Mouse (Mus musculus) frontal cortex, postnatal 36 days (tissue): ENCODE measurements around the gene Bik.

ENCODE experiments used
- DNase-seq, 2 experiments: peaks; one replicate each; pipeline ENCODE4 v3.0.0; 2022; ENCODE audit warnings: low spot score in 2 of 2

Gene Bik

DNA sequence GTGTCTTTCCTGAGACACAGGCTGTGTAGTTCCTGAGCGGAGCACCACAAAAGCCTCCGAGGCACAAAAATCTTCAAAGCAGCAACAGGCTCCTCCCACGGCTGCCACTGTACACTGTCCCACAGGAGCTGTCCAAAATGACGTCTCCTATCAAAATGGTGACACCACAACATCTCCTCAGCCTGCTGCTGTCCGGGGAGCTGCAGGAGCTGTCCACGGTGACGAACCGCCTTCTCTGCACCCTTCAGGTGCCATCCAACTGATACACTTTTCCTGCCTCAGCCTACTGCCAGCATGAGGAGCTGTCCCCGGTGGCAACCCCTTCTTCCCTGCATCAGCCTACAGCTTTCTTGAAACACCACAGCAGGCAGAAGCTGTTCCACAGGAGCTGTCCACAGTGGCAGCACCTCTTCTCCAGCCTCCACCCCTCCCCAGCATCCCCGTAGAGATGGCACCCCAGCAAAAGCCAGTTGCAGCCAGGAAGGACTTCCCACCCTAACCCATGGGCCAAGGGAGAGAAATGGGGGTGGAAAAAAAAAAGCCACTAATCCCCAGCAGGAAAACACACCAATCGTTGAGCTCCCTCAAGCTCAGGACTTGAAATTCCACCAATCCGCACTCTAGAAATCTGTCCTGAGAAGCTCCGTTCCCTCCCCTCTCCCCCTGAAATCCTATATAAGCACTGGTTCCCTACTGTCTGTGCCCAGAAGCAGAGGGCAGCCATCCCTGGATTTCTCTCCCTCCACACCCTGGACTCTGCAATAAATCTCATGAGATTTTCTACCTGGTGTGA lies 14.0 kb upstream of the Bik start:
- DNase-seq: no peak

- peak in 1 of 2 experiments; percentile 26 for DNase-seq
Observed at GRCm38 (mm10) chr15:83515018-83515417, 11.6 kb upstream of the Bik start.

- peak; percentile 42 to 58 for DNase-seq
Observed at GRCm38 (mm10) chr15:83518215-83519048, 8.2 kb upstream of the Bik start.

DNA sequence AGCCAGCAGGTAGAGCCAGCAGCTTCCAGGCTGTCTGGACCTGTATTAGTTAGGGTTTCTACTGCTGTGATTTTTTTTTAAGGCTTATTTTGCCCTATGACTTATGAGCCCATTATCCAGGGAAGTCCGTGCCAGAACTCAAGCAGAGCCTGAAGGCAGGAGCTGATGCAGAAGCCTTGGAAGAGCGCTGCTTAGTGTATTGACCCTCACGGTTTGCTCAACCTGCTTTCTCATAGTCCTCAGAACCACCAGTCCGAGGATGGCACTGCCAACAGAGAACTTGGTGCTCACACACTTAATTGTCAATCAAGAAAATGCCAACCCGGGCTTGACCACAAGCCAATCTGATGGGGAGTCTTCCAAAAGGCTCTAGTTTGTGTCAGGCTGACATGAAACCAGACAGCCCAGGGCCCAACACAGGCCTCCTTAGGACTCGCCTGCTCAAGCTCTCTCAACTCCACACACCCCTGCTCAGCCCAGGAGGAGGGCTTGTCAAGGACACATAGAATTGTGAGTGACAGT lies 5.7 kb upstream of the Bik start:
- no peak for DNase-seq

- DNase-seq: no peak
Observed at GRCm38 (mm10) chr15:83523196-83523595, 3.5 kb upstream of the Bik start.

DNA sequence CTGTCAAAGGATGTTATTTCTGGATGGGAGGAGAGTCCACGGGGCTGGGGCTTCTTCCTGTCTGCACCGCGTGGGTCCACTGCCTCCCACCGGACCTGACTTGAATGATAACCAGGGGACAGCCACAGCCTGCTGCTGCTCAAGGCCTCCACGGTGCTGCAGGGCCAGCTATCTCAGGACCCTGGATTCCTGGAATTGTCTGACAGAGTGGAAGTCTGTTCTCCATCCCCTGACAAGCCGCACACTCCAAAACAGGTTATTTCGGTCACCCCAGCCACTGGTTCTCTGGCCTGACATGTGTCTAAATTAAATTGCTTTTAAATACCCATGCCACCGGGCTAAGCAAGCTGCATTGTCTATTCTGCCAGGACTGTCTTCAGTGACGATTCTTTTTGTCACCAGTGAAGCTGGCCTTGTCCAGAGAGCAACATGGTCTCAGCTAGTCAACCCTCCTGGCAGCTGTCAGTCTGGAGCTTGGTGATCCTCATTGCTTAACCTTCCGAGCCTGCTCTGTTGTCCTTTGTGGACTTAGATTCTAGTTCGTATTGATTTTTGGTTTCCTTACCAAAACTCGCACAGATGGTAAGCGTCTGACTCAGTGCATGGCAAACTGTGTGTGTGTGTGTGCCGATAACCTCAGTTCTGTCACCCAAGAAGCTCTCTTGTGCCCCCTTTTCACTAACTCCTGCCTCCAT lies 2.9 kb upstream of the Bik start:
- DNase-seq: no peak

DNA sequence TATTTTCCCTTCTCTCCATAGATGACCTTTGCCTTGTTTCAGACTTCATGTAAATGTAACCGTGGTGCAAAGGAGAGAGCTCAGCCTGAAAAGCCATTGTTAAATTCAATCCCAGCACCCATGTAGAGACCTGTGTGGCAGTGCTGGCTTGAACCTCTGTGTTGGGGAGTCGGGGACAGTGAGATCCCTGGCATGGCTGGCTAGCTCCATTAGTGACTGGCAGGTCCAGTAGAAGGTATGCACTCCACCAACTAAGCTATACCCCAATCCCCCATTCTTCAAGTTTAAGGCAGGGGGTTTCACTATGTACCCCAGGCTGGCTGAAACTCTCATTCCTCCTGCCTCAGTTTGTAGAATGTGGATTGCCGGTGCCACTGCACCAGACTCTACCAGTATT lies 2.3 kb upstream of the Bik start:
- no peak for DNase-seq

GRCm38 (mm10) chr15:83527092-83527437 lies 403 bp downstream of the Bik start:
- no peak for DNase-seq

DNA sequence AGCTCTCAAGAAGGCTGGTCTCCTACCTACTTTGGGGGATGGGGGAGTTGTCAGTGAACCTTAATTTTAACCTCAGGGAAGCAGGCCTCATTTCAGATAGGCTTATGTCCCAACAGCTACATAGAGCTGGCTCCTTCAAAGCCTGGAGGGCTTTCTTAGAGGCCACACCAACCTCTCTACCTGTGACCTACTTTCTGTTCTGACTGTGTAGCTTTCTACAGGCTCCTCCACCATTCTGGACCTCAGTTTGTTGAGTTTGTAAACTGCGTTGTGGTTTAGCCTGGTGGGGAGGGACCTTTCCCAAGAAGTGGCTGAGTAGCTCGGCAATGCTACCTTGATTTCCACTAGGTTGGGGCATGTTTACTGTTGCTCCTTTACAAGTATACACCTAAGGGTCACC lies 1.1 kb downstream of the Bik start:
- DNase-seq: no peak

GRCm38 (mm10) chr15:83528892-83529291 lies 2.2 kb downstream of the Bik start:
- DNase-seq: no peak

DNA sequence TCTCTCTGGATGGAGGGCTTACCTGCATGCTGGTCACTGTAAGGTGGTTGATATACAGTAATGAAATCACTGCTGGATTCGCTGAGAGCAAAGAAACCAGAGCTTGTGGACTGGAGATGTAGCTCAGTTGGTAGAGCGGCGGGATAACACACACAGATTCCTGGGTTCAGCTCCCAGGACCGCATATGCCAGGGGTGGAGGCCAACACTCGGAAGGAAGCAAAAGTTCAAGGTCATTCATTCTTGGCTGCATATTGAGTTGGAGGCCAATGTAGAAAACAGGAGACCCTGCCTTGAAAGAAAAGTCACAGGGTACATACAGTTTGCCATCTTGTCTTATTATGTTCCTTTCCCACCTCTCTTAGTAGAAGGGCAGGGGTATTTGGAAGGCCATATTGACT lies 3.1 kb downstream of the Bik start:
- no peak for DNase-seq

DNA sequence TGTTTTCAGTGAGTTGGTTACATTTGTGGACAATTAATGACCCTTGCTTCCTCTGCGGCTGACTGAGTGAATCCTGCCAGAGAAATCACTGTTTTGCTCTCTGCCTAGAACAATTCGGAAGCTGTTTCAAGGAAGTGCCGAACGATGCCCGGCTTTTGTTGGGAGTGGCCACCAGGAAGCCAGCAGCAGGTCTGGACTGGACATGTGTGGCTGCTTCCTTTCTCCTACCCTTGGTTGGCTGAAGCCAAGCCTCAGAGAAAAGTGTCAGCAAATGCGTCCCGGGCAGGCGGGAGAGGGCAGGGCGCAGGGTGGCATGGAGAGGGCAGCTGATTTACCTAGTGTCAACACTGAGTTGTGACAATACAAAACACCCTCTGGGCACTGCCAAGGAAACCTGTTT lies 3.6 kb downstream of the Bik start:
- no peak for DNase-seq

- DNase-seq: no peak
Observed at GRCm38 (mm10) chr15:83530688-83531087, 4.0 kb downstream of the Bik start.

GRCm38 (mm10) chr15:83531961-83532469 lies 5.4 kb downstream of the Bik start:
- DNase-seq: no peak

- DNase-seq: no peak
Observed at GRCm38 (mm10) chr15:83532606-83533005, 5.9 kb downstream of the Bik start.

DNA sequence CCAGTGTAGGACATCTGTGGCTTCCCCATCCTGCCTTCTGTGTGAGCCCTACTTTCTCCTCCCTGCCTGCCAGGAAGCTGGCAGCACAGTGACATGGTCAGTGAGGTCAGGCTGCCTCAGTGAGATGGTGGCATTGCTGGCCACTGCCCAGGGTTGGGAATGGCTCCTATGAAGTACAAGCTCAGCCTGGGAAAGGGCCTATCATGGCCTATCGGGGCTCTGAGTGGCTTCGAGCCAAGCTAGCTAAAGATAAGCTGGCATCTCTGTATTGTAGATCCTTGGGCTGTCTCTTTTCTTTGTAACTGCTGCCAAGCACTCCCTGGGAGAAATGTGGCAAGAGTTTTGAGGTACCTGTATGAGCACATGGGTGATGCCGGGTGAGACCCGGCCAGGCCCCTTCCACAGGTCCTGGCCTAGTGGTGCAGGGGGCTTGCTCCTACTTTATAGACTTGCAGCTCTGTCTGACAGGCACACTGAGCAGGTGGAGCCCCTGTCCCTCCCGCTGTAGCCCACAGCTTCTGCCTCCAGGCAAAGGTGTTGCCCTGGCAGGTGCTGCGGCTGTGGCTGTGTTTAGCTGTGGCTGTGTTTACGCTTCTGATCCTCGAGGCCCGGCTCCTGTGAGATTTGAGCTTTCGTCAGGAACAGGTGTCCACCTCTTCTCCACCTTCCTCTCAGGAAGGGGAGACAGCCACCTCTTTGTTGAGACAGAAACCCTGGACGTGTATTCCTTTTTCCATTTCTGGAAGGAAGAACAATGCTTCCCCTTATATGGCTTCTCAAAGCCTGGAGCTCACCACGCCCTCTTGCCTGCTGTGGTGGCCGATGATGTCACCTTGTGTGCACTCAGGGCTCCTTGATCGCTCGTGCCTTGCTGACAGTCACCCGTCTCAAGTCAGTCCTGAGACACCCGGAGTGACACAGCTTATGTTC lies 8.6 kb downstream of the Bik start:
- DNase-seq: no peak

- no peak for DNase-seq
Observed at GRCm38 (mm10) chr15:83535890-83536231, 9.2 kb downstream of the Bik start.

- no peak for DNase-seq
Observed at GRCm38 (mm10) chr15:83538855-83539254, 12.2 kb downstream of the Bik start.

GRCm38 (mm10) chr15:83539905-83540304 lies 13.2 kb downstream of the Bik start:
- no peak for DNase-seq

DNA sequence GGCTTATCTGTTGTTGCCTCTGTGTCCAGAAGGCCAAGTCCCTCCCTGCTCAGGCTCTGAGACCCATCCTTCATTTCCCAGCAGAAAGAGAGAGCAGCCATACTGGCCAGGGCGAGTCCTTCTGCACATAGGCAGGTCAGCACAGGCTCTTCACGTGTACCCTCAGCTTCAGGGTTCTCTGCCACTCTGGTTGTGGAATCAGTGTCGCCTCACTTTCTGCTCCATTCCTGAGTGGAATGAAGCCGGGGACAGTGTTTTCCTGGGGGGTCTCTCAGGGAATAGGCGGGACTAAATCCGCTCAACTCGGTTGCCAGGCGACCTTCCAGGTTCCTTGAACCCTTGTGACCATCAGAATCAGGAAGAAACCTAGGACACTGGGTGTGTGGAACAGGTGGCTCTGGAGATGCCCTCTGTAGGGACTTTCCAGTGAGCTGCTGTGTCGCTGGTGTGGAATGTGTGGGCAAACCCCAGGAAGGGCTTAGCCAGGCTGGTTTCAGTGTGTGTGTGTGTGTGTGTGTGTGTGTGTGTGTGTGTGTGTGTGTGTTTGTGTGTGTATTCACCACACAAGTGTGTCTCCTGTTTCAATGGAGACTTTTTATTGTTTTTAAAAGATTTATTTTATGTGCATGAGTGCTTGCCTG lies 15.1 kb downstream of the Bik start:
- no peak for DNase-seq

DNA sequence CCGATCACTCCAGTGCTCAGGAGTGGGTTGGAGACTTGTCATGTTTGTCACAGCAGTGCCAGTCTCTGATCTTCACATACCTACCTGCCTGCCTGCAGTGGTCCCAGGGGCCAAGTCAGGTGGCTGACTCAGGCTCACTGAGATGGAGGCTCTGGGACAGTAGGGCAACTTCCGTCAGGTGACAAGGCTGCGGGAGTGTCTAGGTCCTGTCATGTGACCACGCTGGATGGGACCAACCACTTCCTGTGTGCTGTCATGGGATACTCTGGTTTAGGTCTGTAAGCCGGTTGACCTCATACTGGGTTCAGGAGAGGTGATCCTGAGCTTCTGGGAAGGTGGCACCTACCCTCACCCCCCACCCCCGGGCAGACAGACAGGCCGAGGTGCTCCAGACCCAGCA lies 19.4 kb downstream of the Bik start:
- no peak for DNase-seq
